Mouse (Mus musculus) hindbrain, postnatal 0 days (tissue): ENCODE results near the gene H2-Eb2. TPM values are rescaled to one million over a fixed set of nuclear protein-coding genes. Genes with fewer than 3 reads are reported as not detected.
"Not testable (repeated sequence)": the region's sequence is repeated elsewhere in the genome, so short reads cannot be mapped to it uniquely, and the experiment has no call there.

Experiments
- ATAC-seq: fragments of 200-750 bp; cut with Nextera tagmentation; 2 replicates; pipeline ENCODE4 v1.8.0; 2017; ENCODE audit warnings: mild to moderate bottlenecking, moderate TSS enrichment, moderate library complexity
- DNase-seq: peaks from one replicate; pipeline ENCODE4 v3.0.0-alpha.2; 2015; ENCODE audit warnings: low spot score
- H3K27ac ChIP-seq: fragments of 300-500 bp; sonication (generic); 2 replicates; pipeline ENCODE4 v1.5.1; 2014; ENCODE audit warnings: mild to moderate bottlenecking
- H3K27me3 ChIP-seq: fragments of 300-500 bp; sonication (generic); 2 replicates; pipeline ENCODE4 v1.6.1; 2014; ENCODE audit warnings: low read length, mixed read lengths; ENCODE audit not compliant: insufficient read depth
- H3K36me3 ChIP-seq: fragments of 300-500 bp; sonication (generic); 2 replicates; pipeline ENCODE4 v1.6.1; 2014; ENCODE audit warnings: low read length, mixed read lengths; ENCODE audit not compliant: insufficient read depth
- H3K4me1 ChIP-seq: fragments of 300-500 bp; sonication (generic); 2 replicates; pipeline ENCODE4 v1.6.1; 2014; ENCODE audit warnings: antibody characterized with exemption, low read length, mixed read lengths; ENCODE audit not compliant: insufficient read depth
- H3K4me2 ChIP-seq: fragments of 300-500 bp; sonication (generic); 2 replicates; pipeline ENCODE4 v1.6.1; 2014; ENCODE audit warnings: low read depth, mild to moderate bottlenecking, low read length, moderate library complexity, mixed read lengths
- H3K4me3 ChIP-seq: fragments of 300-500 bp; sonication (generic); 2 replicates; pipeline ENCODE4 v1.5.1; 2014; ENCODE audit warnings: low read length
- H3K9ac ChIP-seq: fragments of 300-500 bp; sonication (generic); replicated peaks from 2 replicates; pipeline ENCODE4 v1.6.1; 2014; ENCODE audit warnings: mild to moderate bottlenecking, low read length, moderate library complexity, mixed read lengths
- H3K9me3 ChIP-seq: fragments of 300-500 bp; sonication (generic); 2 replicates; pipeline ENCODE4 v1.6.1; 2016; ENCODE audit warnings: low read length, mixed read lengths
- CTCF ChIP-seq: IDR thresholded peaks from 2 replicates; pipeline ENCODE4 v1.5.1; 2016; ENCODE audit warnings: antibody characterized with exemption, control low read depth, low read depth
- WGBS: fragments of 180-500 bp; shearing (Covaris S2); extraction: QIAGEN DNeasy Blood & Tissue Kit; methylation state at CpG from one replicate; pipeline ENCODE4 v1.1.7; 2014; 5-methylcytosine and 5-hydroxymethylcytosine counted together
- polyA plus RNA-seq: library from polyadenylated mRNA; unstranded; fragments of >200 nt; fragmentation: Nextera tagmentation; extraction: Ambion mirVana; gene quantifications from 2 replicates; pipeline ENCODE4 v1.2.1, GENCODE M21; 2015
- total RNA-seq: library from RNA; depleted of rRNA; stranded (reverse); fragments of >200 nt; gene quantifications from 2 replicates; pipeline ENCODE4 v1.2.3, GENCODE M21; 2014

Gene H2-Eb2
- total and polyA plus RNA-seq, 2 experiments from 2014 or later, result 0.05 to 0.20 TPM

DNA sequence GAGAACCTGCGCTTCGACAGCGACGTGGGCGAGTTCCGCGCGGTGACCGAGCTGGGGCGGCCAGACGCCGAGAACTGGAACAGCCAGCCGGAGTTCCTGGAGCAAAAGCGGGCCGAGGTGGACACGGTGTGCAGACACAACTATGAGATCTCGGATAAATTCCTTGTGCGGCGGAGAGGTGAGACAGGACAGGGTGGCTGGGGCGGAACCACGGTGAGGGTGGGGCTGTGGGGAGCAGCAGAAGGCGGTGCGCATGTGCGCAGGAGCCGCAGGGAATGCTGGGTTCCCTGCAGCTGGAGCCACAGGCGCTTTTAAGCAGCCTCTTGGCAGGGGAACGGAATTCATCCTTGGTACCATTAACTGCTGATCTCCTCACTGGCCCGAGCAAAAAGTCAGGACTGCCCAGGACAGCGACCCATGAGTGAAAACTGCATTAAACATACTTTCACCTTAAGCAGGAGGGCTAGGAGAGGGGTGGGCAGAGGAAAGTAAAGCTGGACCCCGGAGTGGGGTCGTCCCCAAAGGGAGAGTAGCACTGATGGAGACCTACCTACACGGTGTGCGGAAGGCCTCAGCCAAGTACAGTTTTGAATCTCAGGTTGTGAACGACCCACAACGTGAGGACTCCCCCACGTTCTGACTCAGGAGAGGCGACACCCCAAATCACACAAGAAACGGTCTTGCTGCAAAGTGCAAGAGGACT lies 15.6 kb upstream of the H2-Eb2 start:
- peak overlapping the region; percentile 63 for H3K9ac ChIP-seq
- H3K27me3 ChIP-seq, result no peaks in the 10 kb centered on the region
- H3K4me2 ChIP-seq, result peak overlapping the region; percentile 74
- no peaks in the 10 kb centered on the region for H3K36me3 ChIP-seq
- peak overlapping the region; percentile 52 for H3K4me3 ChIP-seq
- H3K4me1 ChIP-seq, result peaks cover 4% of the 10 kb centered on the region; the same call in 1 of the 2 replicates
- DNase-seq (peak; percentile 74), ATAC-seq (peak; percentile 76)
- TF ChIP-seq CTCF, result no peak
- WGBS, result 27% methylated on average over 38 of the region's 38 CpGs
- peak overlapping the region; percentile 45; the same call in 1 of the 2 replicates for H3K27ac ChIP-seq
- H3K9me3 ChIP-seq, result no peaks in the 10 kb centered on the region

DNA sequence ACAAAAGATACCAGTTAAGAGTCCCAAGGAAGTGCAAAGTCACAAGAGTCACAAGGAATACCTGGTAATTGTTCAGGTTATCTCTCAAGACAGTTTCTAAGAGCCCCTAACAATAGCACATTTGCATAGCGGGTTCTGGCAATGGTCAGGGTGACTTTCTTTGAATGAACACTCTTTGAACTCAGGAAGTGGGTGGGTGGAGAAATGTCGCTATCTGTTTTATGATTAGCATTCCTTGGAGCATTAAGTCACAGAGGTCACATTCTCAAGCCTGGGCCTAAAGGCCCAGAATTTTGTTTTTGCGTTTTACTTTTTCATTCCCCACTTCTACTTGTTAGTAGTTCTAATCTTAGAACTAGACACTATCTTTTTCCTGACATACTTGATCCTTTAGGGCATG lies 14.9 kb upstream of the H2-Eb2 start:
- H3K4me1 ChIP-seq, ATAC-seq, H3K9ac ChIP-seq, DNase-seq, H3K27ac ChIP-seq, H3K4me2 ChIP-seq, H3K9me3 ChIP-seq, H3K4me3 ChIP-seq, H3K36me3 ChIP-seq, H3K27me3 ChIP-seq: not testable (repeated sequence)
- 89% methylated on average over 3 of the region's 3 CpGs for WGBS

DNA sequence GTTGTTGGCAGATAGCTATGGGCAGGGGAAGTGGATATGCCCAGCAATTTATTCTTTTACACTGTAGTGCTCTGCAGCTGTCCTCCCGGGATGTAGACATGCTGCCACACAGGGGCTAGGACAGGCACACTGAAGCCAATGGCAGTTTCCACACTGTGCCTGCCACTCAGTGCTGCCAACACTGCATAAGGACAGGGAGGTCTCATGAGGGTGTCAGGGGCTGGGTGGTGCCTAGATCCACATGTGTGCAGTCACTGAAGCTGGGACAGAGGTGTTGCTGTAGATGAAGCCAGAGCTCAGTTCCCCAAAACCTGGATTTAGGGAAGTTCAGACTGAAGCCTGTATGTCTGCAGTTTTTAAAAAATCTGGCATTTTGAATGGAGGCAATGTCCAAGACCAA lies 13.3 kb upstream of the H2-Eb2 start:
- H3K4me2 ChIP-seq, result no peak overlapping the region
- no peak for DNase-seq
- H3K27ac ChIP-seq, result no peak overlapping the region
- H3K9ac ChIP-seq, result no peak overlapping the region
- no peaks in the 10 kb centered on the region for H3K9me3 ChIP-seq
- H3K4me1 ChIP-seq, result peaks cover 4% of the 10 kb centered on the region; the same call in 1 of the 2 replicates
- no peak overlapping the region for H3K4me3 ChIP-seq
- H3K36me3 ChIP-seq, result no peaks in the 10 kb centered on the region
- no peak for TF ChIP-seq CTCF
- WGBS, result 88% methylated on average over 1 of the region's 1 CpGs
- H3K27me3 ChIP-seq, result no peaks in the 10 kb centered on the region
- no peak for ATAC-seq

DNA sequence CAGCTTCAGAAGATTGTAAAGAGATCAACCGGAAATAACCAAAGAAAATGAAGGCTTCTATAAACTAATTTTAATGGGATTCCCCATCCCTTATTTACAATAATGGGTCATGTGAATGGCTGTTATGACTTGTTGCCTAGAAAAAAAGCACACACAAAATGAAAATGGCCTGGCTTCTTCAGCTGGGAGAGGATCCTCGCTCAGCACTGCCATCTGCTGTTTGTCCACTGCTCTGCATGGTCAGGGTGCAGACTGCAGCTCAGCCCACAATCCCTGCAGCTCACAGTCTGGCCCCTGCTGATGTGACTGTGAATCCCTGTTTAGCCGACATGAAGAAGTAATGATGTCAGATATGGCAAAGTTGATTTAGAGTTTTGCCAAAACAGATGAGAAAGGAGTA lies 12.1 kb upstream of the H2-Eb2 start:
- peak; percentile 84 for DNase-seq
- Histone ChIP-seq H3K9me3 (no peaks in the 10 kb centered on the region), H3K4me3 (no peak overlapping the region), H3K4me1 (peaks cover 4% of the 10 kb centered on the region; the same call in 1 of the 2 replicates), H3K27ac (no peak overlapping the region), H3K36me3 (no peaks in the 10 kb centered on the region), H3K27me3 (no peaks in the 10 kb centered on the region), H3K4me2 (no peak overlapping the region), H3K9ac (no peak overlapping the region)
- peak; percentile 78 for ATAC-seq
- 33% methylated on average over 3 of the region's 3 CpGs for WGBS
- TF ChIP-seq CTCF, result peak; percentile 93

DNA sequence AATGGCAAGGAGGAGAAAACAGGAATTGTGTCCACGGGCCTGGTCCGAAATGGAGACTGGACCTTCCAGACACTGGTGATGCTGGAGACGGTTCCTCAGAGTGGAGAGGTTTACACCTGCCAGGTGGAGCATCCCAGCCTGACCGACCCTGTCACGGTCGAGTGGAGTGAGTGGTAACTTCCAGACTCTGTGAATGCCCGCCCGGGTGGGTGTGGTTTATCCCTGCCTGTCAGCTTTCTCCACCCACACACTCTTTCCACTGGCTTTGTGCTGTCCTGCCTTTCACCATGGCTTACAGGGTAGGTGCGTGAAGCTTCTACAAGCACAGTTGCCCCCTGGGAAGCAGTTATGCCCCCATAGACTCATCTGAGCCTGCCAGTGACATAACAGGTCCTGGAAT lies 11.2 kb upstream of the H2-Eb2 start:
- Histone ChIP-seq H3K4me2 (no peak overlapping the region), H3K36me3 (no peaks in the 10 kb centered on the region), H3K9ac (no peak overlapping the region), H3K27ac (no peak overlapping the region), H3K4me3 (no peak overlapping the region), H3K9me3 (no peaks in the 10 kb centered on the region), H3K27me3 (no peaks in the 10 kb centered on the region), H3K4me1 (peaks cover 1% of the 10 kb centered on the region; the same call in 1 of the 2 replicates)
- ATAC-seq (no peak), DNase-seq (no peak)
- WGBS, result 65% methylated on average over 9 of the region's 9 CpGs
- no peak for TF ChIP-seq CTCF

DNA sequence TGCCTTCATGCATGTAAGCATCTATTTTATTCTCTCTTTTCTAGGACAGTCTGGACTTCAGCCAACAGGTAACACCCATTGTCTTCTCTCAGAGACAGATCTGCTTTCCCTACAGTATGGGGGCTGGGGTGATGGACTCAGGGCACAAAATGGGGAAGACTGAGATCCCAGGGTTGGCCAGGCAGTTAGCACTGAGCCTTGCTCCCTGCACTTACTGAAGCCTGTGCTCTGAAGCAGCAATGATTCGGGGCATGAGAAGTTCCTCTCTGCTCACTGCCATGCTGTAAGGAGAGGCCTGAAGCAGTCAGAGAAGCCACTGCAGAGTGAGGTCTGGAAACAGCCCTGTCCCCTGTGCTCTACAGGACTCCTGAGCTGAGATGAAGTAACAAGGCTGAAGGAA lies 10.0 kb upstream of the H2-Eb2 start:
- H3K9me3 ChIP-seq, result no peaks in the 10 kb centered on the region
- WGBS, result 58% methylated on average over 1 of the region's 1 CpGs
- ATAC-seq, result no peak

DNA sequence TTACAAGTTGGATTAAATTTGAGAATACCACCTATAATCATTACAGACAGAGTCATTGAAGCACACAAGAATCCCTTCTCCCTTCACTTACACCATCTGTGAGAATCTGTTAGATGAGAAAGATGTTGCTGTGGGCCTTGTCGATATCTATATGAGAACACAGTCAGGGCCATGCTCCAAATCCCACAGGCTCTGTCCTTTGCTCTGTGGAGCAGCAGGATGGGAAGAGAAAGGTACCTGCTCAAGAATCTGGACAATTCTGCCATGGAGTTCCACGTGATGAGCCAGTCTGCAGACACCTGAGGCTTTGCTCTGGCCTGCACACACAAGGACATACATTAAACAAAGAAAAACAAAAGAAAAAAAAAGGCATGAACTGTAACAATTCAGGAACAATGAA lies 8.8 kb upstream of the H2-Eb2 start:
- no peak for ATAC-seq
- H3K4me2 ChIP-seq, result no peak overlapping the region
- H3K9ac ChIP-seq, result no peak overlapping the region
- H3K9me3 ChIP-seq, result no peaks in the 10 kb centered on the region
- no peaks in the 10 kb centered on the region for H3K4me1 ChIP-seq
- TF ChIP-seq CTCF, result no peak
- no peak overlapping the region for H3K27ac ChIP-seq
- DNase-seq, result no peak
- H3K36me3 ChIP-seq, result no peaks in the 10 kb centered on the region
- WGBS, result 68% methylated on average over 2 of the region's 2 CpGs
- no peaks in the 10 kb centered on the region for H3K27me3 ChIP-seq
- H3K4me3 ChIP-seq, result no peak overlapping the region

More for the DNA sequence above, 10.0 kb upstream of the H2-Eb2 start:
- Histone ChIP-seq H3K4me3 (no peak overlapping the region), H3K27me3 (no peaks in the 10 kb centered on the region), H3K36me3 (no peaks in the 10 kb centered on the region), H3K9ac (no peak overlapping the region), H3K4me1 (no peaks in the 10 kb centered on the region), H3K27ac (no peak overlapping the region), H3K4me2 (no peak overlapping the region)
- TF ChIP-seq CTCF, result no peak
- no peak for DNase-seq
